Mouse (Mus musculus) ES-E14 (cell line): ENCODE results near the gene Fam133b.

Experiments
- CHD2 ChIP-seq: IDR thresholded peaks from 2 replicates; pipeline ENCODE4 v1.6.1; 2014; ENCODE audit warnings: mild to moderate bottlenecking, low read depth, low read length, inconsistent platforms
- HCFC1 ChIP-seq: IDR thresholded peaks from 2 replicates; pipeline ENCODE4 v1.6.1; 2012; ENCODE audit warnings: low read length, inconsistent platforms, borderline replicate concordance; ENCODE audit not compliant: insufficient read depth
- MAFK ChIP-seq: IDR thresholded peaks from 2 replicates; pipeline ENCODE4 v1.6.1; 2014; ENCODE audit warnings: mild to moderate bottlenecking, low read depth, low read length, inconsistent platforms; ENCODE audit not compliant: insufficient read depth
- ZC3H11A ChIP-seq: IDR thresholded peaks from 2 replicates; pipeline ENCODE4 v1.6.1; 2012; ENCODE audit warnings: low read depth, mild to moderate bottlenecking, inconsistent platforms, low read length, borderline replicate concordance
- ZNF384 ChIP-seq: IDR thresholded peaks from 2 replicates; pipeline ENCODE4 v1.6.1; 2012; ENCODE audit warnings: low read depth, low read length, inconsistent platforms

GRCm38 (mm10) chr5:3508480-3509381, 34.9 kb upstream of the Fam133b start:
- TF ChIP-seq HCFC1, result no peak
- no peak for TF ChIP-seq MAFK
- no peak for TF ChIP-seq ZC3H11A
- no peak for TF ChIP-seq CHD2
- TF ChIP-seq ZNF384, result no peak
